Mouse (Mus musculus): Measurements from ENCODE around the gene Itgal.

DNA sequence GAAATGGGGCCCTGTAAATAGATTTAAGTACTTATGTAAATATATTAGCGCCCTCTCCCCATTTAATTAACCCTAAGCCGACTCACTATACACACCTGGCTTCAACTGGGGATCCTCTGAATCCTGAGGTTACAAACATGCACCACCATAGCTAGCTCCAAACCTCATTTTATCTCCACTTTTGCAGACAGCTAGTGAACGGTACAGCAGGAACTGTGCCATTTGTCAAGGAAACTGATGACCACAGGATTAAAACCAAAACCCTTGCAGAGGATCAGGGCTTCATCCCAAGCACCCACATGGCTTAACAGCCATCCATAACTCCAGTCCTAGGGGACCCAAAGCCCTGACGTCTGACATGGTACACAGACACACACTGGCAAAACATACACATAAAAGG, 41.1 kb upstream of the Itgal start:
- TF ChIP-seq POLR2A (IDR thresholded peaks at IDR 0.05; ENCODE audit: extremely low read depth, insufficient read depth, low read length), result no peak
- no peak for TF ChIP-seq CTCF (IDR thresholded peaks at IDR 0.05; ENCODE audit: extremely low read depth, insufficient read depth, low read length)
